Mouse (Mus musculus): ENCODE measurements around the gene Znhit3.

DNA sequence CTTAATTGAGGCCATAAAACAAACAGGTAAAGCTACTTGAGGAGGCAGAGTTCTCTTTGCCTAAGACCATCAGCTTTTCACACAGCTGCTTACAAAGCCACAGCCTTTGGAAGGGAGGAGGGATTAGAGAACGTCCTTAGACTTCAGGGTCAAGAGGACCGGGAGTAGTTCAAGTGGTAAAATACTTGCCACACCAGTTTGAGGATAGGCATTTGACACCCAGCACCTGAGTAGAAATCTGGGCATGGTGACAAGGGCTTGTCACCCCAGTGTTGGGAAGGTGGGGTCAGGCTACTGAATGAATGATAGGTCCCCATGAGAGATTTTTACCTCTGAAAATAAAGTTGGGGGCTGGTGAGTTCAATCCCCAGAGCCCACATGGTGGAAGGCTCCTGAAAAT lies 36.4 kb upstream of the Znhit3 start:
- TF ChIP-seq BHLHE40 (IDR thresholded peaks at IDR 0.05; ENCODE audit: borderline replicate concordance, low read depth, low read length), result no peak
- no peak for TF ChIP-seq EP300 (IDR thresholded peaks at IDR 0.05; ENCODE audit: low read depth in 1 of 2, low read length in 2 of 2)
- no peak for TF ChIP-seq CTCF (IDR thresholded peaks at IDR 0.05 in 2 of 3, conservative IDR thresholded peaks at IDR 0.05 in 1 of 3; ENCODE audit: control insufficient read depth in 1 of 3, insufficient read depth in 1 of 3, low read depth in 2 of 3, low read length in 3 of 3, poor library complexity in 1 of 3, severe bottlenecking in 1 of 3)
- TF ChIP-seq USF1 (IDR thresholded peaks at IDR 0.05; ENCODE audit: low read depth, low read length), result no peak

All from MEL (cell line).